Mouse (Mus musculus) lung, postnatal 0 days (tissue): ENCODE measurements around the gene Acaca.

Source experiments
- CTCF ChIP-seq: IDR thresholded peaks from 2 replicates; pipeline ENCODE4 v1.5.1; 2016; ENCODE audit warnings: antibody characterized with exemption, mild to moderate bottlenecking
- EP300 ChIP-seq: IDR thresholded peaks from 2 replicates; pipeline ENCODE4 v1.6.1; 2016; ENCODE audit warnings: antibody characterized with exemption, mild to moderate bottlenecking, control low read depth

- TF ChIP-seq EP300, result no peak
- no peak for TF ChIP-seq CTCF
Observed at GRCm38 (mm10) chr11:84113623-84114022, 15.8 kb upstream of the Acaca start.
